Mouse (Mus musculus) thymus, postnatal 10 days (tissue): ENCODE measurements around the gene Tnfrsf1a.

Experiments used
- DNase-seq, 2 experiments: peaks; one replicate each; pipeline ENCODE4 v3.0.0; 2021; ENCODE audit warnings: low spot score in 2 of 2

The Tnfrsf1a gene

DNA sequence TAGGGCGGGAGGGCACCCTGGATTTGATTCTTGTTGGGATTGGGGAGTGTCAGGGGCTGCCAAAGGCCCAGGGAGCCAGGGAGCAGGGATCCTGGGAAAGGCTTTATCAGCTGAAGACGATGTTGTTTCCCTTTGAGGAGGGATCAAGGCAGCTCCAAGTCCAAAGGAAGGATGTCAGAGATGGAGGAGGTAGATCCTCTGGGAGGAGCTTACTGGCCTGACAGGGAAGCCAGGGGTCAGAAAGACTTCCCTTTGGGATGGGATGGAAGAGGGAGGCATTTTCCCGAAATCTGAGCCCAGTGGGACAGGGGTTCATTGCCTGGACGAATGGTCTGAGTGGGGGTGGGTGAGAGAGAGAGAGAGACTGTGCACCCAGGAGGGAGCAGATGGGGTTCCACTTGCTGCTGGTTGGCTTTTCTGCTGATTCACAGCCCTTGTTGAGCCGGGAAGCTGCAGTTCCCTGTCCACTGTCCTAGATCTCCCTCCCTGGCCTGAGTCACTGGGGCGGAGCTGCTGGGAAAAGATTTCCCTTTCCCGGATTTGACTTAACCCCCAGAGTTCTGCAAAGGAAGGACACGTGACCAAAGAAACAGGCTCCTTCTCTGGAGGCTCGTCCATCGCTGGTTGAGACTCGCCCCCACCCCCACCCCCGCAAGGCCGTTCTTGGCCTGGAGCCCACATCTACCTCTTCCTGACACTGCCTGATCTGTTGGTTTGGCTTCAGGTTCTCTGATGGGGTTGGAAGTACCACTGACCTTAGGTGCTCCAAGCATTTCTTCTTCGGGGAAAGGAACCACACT is 5.4 kb downstream of the Tnfrsf1a start:
- peak in 1 of 2 experiments; percentile 33 for DNase-seq

DNA sequence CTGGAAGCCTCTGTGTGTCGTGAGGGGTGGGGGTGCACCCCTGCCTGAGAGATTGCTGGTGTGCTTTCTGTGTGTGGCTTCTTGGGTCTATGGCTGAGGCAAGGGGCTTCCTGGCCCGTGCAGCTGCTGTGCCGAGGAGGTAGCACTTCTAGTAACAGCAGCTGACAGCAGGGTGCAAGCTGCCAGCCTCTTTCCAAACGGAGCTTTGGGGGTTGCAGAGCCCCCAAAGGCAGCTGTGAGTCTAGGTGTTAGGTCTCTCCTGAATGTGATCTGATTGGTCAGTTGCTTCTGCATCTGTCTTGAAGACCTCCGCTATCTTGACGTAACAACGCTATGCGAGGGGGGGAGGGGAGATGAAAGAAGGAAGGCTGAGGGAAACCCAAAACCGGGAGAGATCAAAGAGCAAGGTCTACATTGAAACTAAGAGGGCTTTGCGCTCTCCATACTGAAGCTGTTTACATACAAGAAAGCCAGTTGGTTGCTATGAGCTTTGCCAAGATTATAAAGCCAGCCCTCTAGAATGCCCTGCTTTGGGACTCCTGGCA is 6.1 kb downstream of the Tnfrsf1a start:
- peak; percentile 83 to 89 for DNase-seq

DNA sequence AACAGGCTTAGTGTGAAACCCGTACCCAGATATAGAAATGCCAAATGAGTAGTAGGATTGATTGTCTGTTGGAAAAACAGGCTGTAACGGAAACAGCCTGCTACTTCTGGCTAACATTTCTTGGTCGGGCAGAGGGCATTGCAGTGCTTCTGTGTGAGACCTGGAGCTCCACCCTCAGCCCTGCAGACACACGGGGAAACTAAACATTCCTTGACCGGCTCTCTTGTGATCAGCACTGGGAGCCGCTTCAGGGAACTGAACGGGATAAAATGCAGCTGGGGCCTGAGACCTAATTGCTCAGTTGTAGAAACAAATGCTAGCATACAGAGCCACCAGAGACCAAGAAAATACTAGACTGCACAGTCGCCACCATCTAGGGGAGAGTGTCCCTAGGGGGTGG is 7.1 kb downstream of the Tnfrsf1a start:
- no peak for DNase-seq

DNA sequence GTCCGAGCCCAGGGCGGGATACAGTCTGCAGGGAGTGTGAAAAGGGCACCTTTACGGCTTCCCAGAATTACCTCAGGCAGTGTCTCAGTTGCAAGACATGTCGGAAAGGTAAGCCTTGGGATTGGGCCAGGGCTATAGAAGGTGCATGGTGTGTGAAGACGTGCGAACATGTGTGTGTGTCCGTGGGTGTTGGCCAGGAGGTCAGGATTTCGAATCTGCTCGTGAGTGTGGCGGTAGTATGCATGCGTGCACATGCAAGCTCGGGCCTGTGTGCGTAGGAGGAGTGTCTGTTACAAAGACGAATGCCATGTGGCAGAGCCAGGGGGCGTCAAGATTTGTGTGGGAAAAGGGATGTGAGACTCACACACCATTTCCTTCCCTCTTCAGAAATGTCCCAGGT is 8.2 kb downstream of the Tnfrsf1a start:
- DNase-seq, result no peak

DNA sequence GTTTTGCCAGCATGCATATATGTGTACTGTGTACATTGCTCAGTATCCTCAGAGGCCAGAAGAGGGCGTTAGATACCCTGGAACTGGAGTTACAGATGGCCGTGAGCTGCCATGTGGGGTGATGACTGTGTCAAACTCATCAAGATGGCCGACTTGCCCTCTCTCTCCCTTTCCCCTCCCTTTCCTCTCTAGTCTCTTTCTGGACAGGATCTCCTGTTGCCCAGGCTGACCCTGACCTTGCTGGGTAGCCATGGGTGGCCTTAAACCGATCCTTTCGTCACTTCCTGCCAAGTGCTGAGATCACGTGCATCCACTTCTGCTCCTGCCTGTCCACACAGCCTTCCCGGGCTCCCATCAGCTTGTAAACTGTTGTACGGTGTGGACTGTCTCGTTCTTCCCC is 10.8 kb downstream of the Tnfrsf1a start:
- DNase-seq, result no peak

DNA sequence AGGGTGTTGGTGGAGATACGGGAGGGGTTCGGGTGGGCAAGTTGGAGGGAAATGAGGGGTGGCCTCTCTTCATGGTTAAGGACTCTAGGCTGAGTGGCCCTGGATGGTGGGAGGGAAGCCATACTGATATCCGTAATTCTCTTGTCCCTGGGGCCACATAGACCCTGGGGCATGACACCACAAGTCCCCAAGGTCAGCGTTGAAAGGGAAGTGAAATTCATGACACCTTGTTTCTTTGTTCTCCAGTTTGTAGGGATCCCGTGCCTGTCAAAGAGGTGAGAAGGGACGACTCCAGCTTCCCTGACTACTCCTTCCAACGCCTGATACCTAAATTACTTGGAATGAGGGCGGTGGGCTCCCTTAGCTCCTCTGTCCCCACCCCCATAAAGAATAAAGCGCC is 11.7 kb downstream of the Tnfrsf1a start:
- no peak for DNase-seq

DNA sequence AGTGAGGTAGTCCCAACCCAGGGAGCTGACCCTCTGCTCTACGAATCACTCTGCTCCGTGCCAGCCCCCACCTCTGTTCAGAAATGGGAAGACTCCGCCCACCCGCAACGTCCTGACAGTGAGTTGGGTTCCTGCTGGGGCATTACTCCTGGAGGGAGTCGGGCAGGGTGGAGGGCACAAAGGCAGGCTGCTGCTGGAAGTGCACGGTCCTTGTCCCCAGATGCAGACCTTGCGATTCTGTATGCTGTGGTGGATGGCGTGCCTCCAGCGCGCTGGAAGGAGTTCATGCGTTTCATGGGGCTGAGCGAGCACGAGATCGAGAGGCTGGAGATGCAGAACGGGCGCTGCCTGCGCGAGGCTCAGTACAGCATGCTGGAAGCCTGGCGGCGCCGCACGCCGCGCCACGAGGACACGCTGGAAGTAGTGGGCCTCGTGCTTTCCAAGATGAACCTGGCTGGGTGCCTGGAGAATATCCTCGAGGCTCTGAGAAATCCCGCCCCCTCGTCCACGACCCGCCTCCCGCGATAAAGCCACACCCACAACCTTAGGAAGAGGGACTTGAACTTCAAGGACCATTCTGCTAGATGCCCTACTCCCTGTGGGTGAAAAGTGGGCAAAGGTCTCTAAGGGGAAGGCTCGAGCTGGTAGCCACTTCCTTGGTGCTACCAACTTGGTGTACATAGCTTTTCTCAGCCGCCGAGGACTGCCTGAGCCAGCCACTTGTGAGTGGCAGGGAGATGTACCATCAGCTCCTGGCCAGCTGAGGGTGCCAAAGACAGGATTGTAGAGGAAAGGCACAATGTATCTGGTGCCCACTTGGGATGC is 12.5 kb downstream of the Tnfrsf1a start:
- no peak for DNase-seq

DNA sequence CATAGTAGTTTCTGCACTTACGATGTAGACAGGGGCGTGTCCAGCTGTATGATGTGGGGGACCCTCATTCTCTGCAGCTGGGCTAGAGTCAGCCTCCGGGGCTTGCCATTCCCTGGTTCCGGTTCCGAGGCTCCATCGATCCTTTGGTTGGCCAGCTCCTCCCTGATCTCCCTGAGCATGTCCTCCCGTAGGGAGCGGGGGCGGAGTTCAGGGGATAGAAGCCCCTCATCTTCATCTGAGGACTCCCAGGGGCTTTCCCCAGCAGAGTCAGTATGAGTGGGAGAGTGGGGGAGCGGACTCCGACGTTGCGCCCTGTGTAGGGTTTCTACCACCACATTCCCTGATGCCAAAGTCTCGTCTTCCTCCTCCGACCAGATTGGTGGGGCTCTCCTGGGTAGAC is 13.9 kb downstream of the Tnfrsf1a start:
- no peak for DNase-seq

DNA sequence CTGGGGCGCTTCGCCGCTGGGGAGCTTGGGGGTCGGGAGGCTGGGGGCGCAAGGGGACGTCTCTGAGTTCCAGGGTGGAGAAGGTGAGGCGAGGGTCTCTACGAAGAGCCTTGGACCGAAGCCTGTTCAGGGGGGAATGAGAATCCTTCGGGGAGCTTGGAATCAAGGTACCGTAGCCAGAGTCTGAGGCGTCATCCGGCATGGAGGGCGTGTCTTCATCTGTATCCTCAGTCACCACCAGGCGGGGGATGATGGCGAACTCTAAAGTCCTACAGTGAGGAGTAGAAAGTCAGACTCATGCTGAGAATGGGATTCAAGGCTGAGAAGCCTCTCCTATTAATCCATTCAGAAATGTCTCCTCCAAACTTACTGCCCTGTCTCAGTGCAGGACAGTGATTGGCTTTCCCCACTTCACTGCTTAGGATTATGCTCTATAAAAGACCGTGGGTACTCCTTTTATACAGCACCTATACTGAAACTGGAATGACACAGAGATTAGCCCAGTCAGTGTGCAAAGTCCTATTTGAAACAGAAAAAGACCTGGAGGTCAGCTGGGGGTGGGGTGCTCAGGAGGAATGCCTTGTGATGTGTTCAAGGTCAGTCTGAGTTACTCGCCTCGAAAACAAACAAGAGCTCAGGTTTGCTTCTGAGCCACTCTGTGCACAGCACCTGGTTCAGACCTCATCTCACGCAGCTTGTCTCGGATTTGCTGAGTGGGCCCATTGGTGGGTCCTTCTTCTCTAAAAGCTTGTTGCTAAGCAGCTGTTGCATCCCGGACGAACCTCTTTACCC is 14.5 kb downstream of the Tnfrsf1a start:
- DNase-seq, result no peak

DNA sequence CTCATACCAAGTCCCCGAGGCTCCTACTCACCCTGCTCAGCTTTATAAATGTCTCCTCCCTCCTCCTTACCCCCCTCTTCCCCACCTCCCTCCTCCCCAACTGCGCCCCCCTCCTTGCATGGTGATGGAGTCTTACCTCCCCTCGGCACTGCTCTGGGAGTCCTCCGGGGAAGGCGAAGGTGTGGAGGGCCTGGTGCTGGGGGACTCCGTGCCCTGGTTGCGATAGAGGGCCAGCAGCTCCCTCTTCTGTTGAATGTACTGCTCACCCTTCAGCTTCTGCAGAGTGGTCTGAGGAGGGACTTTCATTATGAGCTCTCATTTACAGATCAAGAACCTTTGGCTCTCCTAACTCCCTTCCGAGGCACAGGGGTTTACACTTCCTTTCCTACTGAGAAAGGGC is 15.3 kb downstream of the Tnfrsf1a start:
- DNase-seq, result no peak

DNA sequence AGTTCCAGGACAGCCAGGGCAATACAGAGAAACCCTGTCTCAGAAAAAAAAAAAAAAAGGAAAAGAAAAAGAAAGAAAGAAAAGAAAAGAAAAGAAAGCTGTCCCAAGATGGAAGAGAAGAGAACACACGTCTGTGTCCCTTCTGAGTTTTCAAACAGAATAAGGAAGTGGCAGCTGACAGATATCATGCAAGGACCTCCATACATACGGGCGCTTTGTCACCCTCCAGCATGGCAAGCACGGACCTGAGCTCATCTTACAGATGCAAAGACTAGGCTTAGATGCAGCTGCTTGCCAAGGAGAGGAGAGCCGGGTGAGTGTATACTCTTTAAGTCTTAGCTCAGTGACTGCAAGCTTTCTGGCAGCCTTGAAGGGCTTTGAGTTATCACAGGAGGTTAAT is 16.4 kb downstream of the Tnfrsf1a start:
- DNase-seq, result no peak

DNA sequence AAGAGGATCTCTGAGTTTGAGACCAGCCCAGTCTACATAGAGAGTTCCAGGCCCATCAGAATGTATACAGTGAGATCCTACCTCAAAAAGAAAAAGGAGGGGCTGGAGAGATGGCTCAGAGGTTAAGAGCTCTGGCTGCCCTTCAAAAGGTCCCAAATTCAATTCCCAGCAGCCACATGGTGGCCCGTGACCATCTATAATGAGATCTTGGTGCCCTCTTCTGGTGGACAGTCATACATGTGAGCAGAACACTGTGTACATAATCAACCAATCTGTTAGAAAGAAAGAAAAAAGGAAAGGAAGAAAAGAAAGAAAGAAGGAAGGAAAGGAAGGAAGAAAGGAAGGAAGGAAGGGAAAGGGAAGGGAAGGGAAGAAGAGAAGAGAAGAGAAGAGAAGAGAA is 17.0 kb downstream of the Tnfrsf1a start:
- no peak for DNase-seq

DNA sequence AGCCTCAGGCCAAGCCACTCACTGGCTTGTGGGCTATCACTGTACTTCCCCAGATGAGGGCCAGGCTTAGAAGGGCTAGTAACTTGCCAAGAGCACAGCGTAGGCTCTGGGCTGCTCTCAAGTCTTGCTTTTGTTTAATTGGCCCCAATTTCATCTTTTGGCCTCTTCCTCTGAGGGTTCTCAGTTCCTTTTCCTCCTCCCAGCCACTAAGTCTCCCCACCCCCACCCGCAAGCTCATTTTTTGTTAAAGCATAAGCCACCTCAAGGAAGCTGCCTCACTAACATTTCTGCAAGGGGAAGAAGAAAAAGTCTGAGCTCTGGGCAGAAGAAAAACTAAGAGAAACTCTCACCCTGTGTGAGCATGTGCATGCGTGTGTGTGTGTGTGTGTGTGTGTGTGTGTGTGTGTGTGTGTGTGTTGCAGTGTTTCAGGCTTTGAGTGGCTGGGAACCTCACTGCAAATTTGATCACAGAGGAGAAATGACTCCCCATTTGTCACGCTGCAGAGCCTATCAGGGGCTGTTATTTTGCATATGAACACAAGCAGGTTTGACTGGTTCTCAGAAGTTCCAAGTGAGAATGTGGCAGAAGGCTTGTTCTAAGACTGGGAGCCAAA is 18.7 kb downstream of the Tnfrsf1a start:
- DNase-seq, result peak in 1 of 2 experiments; percentile 43

DNA sequence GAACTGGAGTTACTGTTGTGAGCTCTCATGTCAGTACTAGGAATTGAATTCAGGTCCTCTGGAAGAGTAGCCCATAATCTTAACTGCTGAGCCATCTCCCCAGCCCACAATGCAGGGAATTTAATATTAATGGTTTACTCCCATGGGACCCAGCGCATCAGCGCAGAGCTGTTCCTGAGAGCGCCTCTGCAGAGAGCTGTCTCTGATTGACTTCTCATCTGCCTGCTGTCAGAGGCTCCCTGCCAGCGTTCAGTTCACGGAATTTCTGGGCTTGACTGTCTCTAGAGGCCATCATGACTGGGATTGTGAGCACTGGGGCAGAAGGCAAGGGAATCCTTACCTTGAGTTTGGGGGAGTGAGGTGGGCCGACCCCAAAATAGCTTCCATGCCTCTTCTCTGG is 27.9 kb downstream of the Tnfrsf1a start:
- no peak for DNase-seq

DNA sequence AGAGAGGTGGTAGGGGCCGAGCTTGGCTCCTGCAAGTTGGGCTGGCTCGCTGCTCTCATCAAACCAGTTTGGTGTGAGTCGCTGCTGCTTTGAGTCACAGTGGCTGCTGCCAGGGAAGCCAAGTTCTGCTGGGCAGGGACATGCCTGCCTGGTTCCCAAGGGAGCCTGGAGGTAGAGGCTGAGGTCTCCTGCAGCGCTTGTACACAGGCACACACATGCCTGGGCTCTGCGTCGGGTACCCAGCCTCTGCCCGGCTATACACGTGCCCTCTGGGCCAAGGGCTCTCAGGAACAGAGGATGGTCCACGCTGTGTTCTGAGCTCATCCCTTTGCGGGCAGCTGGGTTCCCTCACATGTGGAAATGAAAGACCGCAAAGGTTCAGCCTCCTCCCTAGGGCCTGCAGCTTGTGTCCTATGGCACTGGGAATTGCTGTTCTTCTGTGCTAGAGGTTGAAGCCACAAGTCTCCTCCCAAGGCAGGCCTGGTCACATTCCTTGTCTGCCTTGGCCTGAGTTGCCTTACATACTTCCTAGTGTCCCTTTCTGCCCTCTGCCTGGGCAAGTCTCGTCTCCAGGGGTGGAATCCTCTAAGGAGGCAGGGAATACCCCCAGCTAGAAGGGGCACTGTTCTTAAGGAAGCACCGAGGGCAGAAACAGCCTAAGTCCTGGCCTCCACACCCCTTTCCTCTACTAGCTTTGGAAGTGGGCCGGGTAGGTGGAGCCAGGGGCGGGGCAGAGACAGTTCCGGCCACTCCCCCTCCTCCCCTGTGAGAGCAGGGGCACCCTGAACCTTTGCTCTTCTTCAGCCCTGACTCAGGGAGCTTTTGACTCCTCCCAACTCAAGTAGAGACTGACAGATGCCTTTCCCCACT is 28.7 kb downstream of the Tnfrsf1a start:
- peak; percentile 85 to 87 for DNase-seq

DNA sequence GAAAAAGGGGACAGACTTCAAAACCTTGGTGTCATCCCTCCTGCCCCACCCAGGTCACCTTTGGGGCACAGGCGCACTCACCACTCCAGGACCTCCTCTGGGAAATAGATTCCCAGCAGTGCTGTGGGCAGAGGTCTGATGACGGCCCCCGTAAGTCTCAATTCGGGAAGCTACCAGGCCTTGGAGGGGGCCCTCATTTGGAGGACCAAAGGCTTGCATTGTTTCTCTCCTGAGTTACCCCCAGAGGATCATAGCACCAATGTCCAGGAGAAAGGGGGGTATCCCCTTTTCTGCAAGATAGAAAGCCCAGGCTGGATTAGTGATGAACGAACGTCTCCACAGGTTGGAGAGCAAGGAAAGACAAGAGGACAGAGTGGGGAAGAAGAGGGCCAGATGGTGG is 29.5 kb downstream of the Tnfrsf1a start:
- no peak for DNase-seq

DNA sequence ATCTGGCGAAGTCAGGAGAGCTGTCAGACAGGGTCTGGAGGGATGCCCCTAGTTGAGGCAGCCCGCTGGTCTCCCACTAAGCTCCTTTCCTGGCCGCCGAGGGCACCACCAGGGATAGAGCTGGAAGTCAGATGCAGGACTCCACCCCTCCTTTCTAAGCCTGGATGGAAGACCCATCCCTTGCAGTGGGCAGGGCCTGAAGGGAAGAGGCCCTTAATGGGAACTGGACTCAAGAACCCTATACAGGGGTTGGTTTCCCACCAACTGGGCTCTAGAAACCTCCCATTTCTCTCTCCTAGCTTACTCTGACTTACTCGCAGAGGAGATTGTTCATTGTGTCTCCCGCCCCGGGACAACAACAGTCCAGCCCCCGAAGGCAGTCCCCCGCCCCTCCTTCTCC is 30.6 kb downstream of the Tnfrsf1a start:
- DNase-seq, result peak in 1 of 2 experiments; percentile 3

DNA sequence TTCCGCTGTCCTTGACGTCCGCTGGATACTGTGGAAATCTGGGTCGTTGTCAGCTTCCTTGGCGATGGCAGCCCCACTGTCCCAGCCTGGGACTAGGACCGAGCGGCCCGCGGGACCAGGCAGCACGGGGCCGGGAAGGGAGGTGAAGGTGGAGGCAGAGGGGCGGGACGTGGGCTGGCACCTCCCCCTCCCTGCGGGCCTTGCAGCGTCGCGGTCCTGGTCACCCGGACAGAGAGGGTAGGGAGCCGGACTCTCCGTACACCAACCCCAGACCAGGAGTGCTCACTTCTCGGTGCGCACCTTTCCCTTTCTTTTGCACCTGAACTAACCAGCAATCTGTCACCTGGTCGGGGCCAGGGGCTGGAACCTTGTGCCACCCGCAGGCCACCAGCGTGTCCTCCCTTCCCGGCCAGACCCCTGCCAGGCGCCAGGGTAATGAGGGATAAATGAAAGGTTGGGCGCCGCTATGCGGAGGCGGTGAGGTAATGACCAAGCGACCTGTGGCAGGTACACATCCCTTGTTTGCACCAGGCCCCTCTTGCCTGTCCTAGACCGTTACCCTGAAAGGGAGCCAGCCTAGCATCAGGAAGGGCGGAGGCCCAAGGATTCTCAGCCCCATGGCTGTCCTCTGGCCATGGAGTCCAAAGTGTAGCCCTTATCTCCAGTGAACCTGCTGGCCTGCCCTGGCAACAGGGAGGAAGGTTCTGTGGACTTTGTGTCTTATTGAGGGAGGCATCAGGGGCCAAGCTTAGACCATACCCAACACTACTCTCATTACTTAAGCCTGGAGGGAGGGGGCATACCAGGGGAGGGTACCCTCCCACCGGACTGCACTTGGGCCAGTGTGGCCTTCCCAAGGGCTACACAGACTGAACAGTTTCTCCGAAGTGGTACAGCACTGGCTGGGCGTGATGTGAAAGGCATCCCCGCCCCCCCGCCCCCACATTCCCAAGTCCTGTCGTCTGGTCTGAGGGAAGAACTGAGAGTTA is 31.5 kb downstream of the Tnfrsf1a start, which contains the start of gene Plekhg6:
Gene Plekhg6 (minus strand): TSS at position 422 of the 989 bp plus-strand sequence.
- peak in 1 of 2 experiments; percentile 4 for DNase-seq

DNA sequence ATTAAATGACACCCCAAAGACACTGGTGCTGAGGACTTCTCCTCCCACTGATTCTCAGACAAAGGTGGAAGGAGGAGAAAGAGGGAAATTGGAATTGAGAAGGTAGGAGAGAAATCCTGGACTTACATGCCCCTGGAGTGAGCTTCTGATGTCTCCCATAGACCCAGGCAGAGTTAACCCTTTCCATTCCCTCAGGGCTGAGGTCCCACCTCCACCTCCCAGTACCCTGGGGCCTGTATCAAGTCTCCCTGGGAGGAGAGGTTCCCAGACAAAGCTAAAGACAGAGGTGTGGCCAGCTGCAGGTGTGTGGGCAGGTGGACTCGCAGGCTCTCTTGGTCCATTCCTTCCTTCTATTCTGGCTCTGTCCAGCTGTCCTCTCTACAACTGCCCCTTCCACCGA is 32.9 kb downstream of the Tnfrsf1a start:
- DNase-seq, result no peak
